Mouse (Mus musculus) cerebellum, postnatal 14 days (tissue): ENCODE results near the gene St6galnac5.
A peak's percentile ranks its signal among the peaks of the same experiment; 100 is the strongest.
"Not testable (repeated sequence)": the region's sequence is repeated elsewhere in the genome, so short reads cannot be mapped to it uniquely, and the experiment has no call there.

Experiments
- DNase-seq, 2 experiments: peaks; one replicate each; pipeline ENCODE4 v3.0.0; 2021; ENCODE audit warnings: mixed read lengths in 2 of 2

The St6galnac5 gene

DNA sequence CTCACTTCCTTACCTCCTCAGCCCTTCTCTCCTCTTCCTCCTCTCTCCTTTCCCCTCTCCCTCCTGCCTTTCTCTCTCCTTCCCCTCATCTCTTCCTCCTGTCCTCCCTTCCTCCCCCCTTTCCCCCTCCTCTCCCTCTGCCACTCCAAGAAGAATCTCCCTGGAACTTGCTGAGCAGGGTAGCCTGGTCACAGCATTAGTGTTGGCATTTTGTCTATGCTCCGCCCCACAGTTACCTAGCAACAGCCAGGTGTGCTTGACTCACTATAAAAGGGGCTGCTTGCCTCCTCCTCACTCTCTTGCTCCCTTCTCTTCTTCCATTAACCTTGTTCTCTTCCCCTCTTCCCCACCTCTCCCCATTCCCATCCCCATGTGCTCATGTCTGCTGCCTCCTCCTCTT, 120.1 kb downstream of the St6galnac5 start:
- DNase-seq: no peak

- DNase-seq: no peak
These were observed 120.6 kb downstream of the St6galnac5 start for GRCm38 (mm10) chr3:152861450-152861849.

DNA sequence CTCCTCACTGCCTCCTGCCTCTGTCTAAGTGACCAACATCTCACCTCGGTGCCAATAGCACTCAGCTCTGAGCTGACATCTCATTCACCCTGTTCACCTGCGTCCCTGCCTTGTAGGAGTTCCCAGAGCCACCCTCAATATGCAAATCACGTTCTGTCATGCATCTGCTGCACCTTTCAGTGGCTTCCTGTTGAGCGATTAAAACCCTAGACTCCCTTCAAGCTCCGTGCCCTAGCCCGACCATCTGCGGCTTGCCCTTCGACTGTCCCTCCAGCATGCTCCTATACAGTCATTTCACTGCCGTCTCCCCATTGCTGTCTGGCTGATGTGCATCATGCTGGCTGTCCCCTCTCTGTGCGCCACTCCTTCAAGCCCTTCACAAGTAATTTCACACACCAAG, 126.0 kb downstream of the St6galnac5 start:
- no peak for DNase-seq

- DNase-seq: no peak
These were observed 126.9 kb downstream of the St6galnac5 start for GRCm38 (mm10) chr3:152855006-152855614.

DNA sequence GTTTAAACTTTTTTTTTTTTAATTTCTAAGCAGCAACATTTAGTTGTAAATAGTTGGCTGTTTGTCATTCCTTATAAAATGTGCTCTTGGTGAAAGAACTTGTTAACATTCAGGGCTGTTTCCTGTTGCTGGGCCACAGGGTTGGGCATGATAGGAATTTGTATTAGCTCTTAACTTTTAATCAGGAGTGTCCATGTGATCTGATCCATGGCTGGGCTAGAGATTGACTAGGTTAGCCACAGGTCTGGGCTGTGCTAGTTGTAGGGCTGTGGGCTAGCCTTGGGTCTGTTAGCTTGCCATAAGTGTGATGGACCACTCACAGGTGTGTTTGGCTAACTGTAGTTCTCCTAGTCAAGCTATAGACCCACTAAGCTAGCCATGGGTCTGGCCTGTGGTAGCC, 138.1 kb downstream of the St6galnac5 start:
- DNase-seq: no peak

DNA sequence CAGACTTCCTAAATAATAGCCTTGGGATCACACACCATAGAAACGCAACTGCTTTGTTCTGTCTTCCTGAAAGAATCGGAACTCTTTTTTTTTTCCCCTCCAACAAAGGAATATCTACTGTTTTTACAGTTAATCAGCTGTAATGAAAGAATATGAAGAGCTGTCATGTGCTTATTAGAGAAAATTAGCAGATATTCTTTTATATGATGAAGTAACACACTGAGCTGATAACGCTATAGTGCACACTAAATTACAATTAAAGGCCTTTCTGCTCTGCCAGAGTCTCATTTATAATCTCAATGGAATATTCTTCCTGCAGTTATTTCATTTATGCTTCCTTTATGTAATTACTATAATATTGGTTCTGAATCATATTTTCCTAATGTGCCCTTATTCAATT, 139.4 kb downstream of the St6galnac5 start:
- DNase-seq: no peak

- no peak for DNase-seq
These were observed 140.8 kb downstream of the St6galnac5 start for GRCm38 (mm10) chr3:152841264-152841663.

GRCm38 (mm10) chr3:152837938-152838337, 144.1 kb downstream of the St6galnac5 start:
- DNase-seq: no peak

DNA sequence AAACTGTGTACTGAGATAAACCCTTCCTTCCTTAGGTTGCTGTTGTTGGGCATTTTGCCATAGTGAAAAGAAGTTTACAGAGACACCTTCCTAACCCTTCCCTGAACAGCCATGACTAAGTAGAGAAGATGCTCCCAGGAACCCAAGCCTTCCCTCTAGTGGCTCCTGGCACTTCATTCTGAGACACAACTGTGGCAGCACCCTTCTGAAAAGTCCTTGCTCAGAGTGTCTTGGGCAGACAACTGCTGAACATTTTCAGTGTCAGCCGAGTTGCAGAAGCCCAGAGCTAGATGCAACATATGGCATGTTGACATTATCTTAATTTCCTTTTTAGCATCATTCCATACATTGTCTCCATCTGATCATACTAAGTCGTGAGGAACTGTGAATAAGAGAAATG, 144.6 kb downstream of the St6galnac5 start:
- DNase-seq: no peak

GRCm38 (mm10) chr3:152832436-152832835, 149.6 kb downstream of the St6galnac5 start:
- no peak for DNase-seq

GRCm38 (mm10) chr3:152831974-152832373, 150.1 kb downstream of the St6galnac5 start:
- DNase-seq: no peak

- DNase-seq: peak in 1 of 2 experiments; percentile 14
These were observed 150.7 kb downstream of the St6galnac5 start for GRCm38 (mm10) chr3:152831377-152831776.

- DNase-seq: peak; percentile 6 to 21
These were observed 160.8 kb downstream of the St6galnac5 start for GRCm38 (mm10) chr3:152821202-152821601.

GRCm38 (mm10) chr3:152820406-152820805, 161.6 kb downstream of the St6galnac5 start:
- no peak for DNase-seq

DNA sequence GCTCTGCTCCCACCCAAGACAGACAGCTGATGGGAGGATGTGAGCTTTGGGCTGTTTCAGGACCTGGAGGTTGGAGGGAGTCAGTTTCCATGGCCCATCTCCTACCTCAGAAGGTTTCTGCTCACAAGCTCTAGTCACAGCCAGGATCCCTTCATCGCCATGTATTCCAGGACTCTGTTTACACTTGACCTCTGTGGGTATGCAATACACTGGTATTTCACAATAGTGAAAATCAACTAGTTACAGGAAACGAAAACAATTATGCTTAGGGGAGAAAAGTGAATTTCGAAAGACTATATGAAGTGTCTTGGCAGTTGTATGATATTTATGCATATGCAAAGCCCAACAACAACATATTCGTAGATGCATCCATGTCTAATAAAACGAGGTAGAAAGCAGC, 166.9 kb downstream of the St6galnac5 start:
- no peak for DNase-seq

DNA sequence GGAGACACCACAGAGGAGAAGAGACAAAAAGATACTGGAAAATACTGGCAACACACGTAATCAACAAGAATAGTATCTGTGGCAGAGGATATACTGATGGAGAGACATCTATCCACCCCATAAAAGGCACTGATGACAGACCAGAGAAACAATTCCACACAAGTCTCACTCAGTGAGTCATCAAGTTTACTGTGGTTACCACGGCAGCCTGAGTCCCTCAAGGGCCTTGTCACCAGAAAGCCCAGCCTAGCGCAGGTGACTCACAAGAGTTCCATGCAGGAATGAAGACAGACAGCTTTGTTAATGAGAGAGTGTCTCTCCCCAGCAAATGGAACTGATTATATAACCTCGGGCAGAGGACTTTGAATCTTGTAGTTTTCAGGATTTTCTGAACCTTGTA, 168.1 kb downstream of the St6galnac5 start:
- DNase-seq: no peak

DNA sequence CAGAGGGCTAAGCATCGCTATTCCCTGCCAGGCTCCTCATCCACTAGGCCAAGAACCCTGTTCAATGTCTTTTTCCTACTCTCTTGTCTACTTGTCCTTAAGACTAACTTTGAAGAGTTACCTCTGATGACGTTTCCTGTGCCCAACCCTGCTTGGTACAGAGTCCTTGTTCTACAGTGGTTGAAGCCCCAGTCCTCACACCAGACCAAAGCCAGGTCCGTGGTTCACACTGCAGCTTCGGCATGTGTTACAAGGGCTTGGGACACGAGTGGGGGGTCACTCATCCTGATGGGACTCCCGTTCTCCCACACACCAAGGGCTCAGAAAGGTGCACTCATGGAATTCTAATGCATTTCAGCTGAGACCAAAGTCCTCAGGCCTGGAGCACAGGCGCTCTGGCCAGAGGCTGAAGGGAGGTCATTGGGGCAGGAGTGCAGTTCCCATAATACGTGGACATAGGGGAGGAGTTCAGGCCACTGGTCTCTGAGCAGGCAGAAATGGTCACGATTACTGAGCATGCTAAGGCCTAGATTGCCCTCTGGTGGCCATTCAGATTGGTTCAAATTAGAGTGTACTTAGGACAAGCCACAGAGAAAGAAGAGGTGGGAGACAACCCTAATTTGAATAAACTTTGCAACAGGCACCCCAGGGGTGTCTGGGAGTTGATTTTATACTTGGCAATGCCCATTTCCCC, 182.2 kb downstream of the St6galnac5 start:
- DNase-seq: peak; percentile 62 to 72

GRCm38 (mm10) chr3:152797354-152797753, 184.7 kb downstream of the St6galnac5 start:
- no peak for DNase-seq

DNA sequence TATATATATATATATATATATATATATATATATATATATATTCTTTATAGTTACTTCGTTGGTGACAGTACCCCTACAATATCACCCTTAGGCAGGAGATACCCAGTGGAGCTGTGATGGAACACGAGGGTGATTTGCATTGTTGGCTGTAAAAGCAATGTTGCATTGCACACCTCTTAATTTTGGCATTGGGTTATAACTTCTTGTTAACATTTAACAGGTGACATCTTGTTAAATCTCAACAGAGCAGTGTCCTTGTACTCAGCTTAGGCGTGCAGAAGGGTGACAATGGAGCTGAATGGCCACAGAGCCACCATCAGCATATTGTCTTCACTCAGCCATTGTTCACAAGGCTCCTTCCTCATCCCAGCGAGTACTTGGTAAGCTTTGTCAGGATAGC, 185.8 kb downstream of the St6galnac5 start:
- DNase-seq: no peak

GRCm38 (mm10) chr3:152793006-152793405, 189.0 kb downstream of the St6galnac5 start:
- no peak for DNase-seq

DNA sequence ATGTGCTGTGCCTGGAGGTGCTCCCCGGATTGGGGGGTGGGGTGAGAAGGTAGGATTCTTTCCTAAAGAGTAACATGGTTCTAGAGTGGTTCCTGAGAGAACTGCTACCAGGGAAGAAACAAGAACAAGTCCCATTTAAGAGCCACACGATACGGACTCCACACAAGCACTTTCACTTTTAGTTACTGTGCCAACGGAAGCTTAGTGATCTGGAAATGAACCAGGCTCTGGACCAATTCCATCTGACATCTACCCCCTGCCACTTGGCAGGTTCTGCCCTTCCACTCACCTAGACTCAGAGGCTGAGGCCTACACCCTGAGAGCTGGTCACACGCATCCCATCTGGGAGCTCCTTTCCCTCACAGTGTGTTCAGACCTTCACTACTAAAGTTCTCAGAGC, 189.4 kb downstream of the St6galnac5 start:
- DNase-seq: peak; percentile 33 to 37

- DNase-seq: not testable (repeated sequence)
These were observed 193.6 kb downstream of the St6galnac5 start for GRCm38 (mm10) chr3:152788301-152788953.

GRCm38 (mm10) chr3:152784353-152784752, 197.7 kb downstream of the St6galnac5 start:
- not testable (repeated sequence) for DNase-seq

DNA sequence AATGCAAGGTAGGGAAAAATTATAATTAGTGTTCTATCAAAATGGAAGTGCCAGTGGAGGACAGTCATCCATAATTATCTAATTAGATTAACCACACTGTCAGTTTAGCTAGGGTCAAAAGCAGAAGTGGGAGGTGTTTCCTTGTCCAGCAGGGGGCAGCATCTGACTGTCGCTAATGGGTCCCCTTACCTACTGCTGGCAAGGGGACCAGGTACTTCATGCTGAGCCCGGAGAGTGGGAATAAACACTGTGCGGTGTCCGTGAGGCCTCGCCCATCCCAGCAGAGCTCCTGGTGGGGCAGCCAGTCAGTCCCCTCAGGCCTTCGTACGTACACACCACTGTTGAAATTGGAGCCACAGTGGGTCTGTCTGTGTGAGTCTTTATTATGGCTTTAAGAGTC, 198.3 kb downstream of the St6galnac5 start:
- peak; percentile 86 to 94 for DNase-seq
